ENCODE assay signal across 11 mouse cellular contexts in the genomic region with DNA sequence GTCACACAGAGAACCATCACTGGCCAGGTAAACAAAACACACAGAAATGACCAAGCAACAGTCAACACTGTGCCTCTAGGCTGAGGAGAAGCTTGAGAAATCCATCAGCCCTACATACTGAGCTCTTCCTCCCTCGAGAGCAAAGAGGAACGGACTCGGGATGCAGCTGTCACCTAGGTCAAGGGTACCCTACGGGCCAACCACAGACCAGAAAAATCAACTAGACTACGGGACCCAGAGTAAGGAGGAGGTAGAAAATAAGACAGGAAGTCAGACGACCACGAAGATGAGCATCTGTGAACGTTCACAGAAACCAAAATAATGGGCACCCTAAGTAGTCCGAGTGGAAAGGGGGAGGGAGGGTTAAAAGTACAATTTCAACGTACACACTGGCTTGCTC. TPM values are rescaled to one million over a fixed set of nuclear protein-coding genes. Genes with fewer than 3 reads are reported as not detected.
DNase-seq lines count a peak whose midpoint lies in the region; ATAC-seq lines count a peak whose summit lies in the region.
"Had no signal": no experiment of that assay in that cellular context is flagged by ENCODE, and none has a peak within 500 bp of the region (broad histone marks: within the 10 kb centered on the region; RNA-seq: fewer than 3 reads in every experiment).

No protein-coding gene starts in this region.

- peak; percentile 76 for DNase-seq in 416B (ENCODE audit: low read depth)
- peak; percentile 44 for DNase-seq in CD4-positive helper T cell, adult 2 months (ENCODE audit: low read depth, low spot score)
- DNase-seq in naive thymus-derived CD4-positive, alpha-beta T cell, adult 2 months (ENCODE audit: low read depth), result peak; percentile 45
- DNase-seq in adrenal gland, postnatal 10 days, result no peak
- no peak for DNase-seq in heart, postnatal 4 days
- no peak for DNase-seq in MN1 (ENCODE audit: low spot score)
- DNase-seq: kidney, postnatal 10 days; right cerebral cortex, adult 18-20 months had no signal

- ATAC-seq in granulocyte monocyte progenitor cell, adult 5-6 weeks (replicated peaks; ENCODE audit: poor library complexity, severe bottlenecking), result peak; percentile 93
- ATAC-seq: forebrain, embryonic 16.5 days; intestine, embryonic 15.5 days had no signal

RNA-seq across cellular contexts. Expression of a gene that starts 15.1 kb away (rescaled TPM):
- total RNA-seq in granulocyte monocyte progenitor cell, adult 5-6 weeks (2014; fragmentation: Nextera tagmentation), result 64.8 and 74.0 TPM in 2 replicates
- 75.9 and 87.8 TPM in 2 replicates for total RNA-seq in granulocyte monocyte progenitor cell, adult 5-6 weeks (2017)
- total RNA-seq in adrenal gland, postnatal 10 days (2021), result 10 to 100 TPM; 38.4 to 49.1 TPM
- 10 to 100 TPM; 57.0 to 57.9 TPM for total RNA-seq in heart, postnatal 4 days (2021)

RNA-seq across cellular contexts. Expression of a gene that starts 51.3 kb away (rescaled TPM):
- total RNA-seq in granulocyte monocyte progenitor cell, adult 5-6 weeks (2014; fragmentation: Nextera tagmentation), result 197 and 204 TPM in 2 replicates
- 272 and 305 TPM in 2 replicates for total RNA-seq in granulocyte monocyte progenitor cell, adult 5-6 weeks (2017)
- total RNA-seq in adrenal gland, postnatal 10 days (2021), result 100 to 1,000 TPM; 217 to 226 TPM
- total RNA-seq in heart, postnatal 4 days (2021), result 100 to 1,000 TPM; 261 to 264 TPM

Comparison
In these comparisons a context has a peak if more than half of its experiments do, and no peak if none do; other contexts are left out.
1. DNase-seq: peak in 416B (single experiment), CD4-positive helper T cell, adult 2 months (single experiment) and naive thymus-derived CD4-positive, alpha-beta T cell, adult 2 months (single experiment); none in adrenal gland, postnatal 10 days (single experiment), heart, postnatal 4 days (single experiment) and MN1 (single experiment).